Mouse (Mus musculus): Measurements from ENCODE around the gene Wfdc17. TPM values are rescaled to one million over a fixed set of nuclear protein-coding genes. Genes with fewer than 3 reads are reported as not detected.

The Wfdc17 gene
- 54.2 and 80.5 TPM in 2 replicates for total RNA-seq (2017)

GRCm38 (mm10) chr11:83703705-83704104 lies at the start of gene Wfdc17:
Gene Wfdc17, plus strand, starts transcription at chr11:83703991.
- ATAC-seq (replicated peaks in 1 of 2; ENCODE audit: insufficient read depth in 1 of 2, low FRiP score in 2 of 2, low TSS enrichment in 1 of 2, low read depth in 1 of 2, poor library complexity in 2 of 2, severe bottlenecking in 2 of 2) = peak; percentile 45 to 70; a peak in 2 of 4 replicates

- no peak for ATAC-seq (replicated peaks in 1 of 2; ENCODE audit: insufficient read depth in 1 of 2, low FRiP score in 2 of 2, low TSS enrichment in 1 of 2, low read depth in 1 of 2, poor library complexity in 2 of 2, severe bottlenecking in 2 of 2)
Observed at GRCm38 (mm10) chr11:83654606-83655005, 49.2 kb upstream of the Wfdc17 start.

GRCm38 (mm10) chr11:83657508-83657907 lies 46.3 kb upstream of the Wfdc17 start:
- ATAC-seq (replicated peaks in 1 of 2; ENCODE audit: insufficient read depth in 1 of 2, low FRiP score in 2 of 2, low TSS enrichment in 1 of 2, low read depth in 1 of 2, poor library complexity in 2 of 2, severe bottlenecking in 2 of 2) = no peak

- peak; percentile 39 to 49; a peak in 3 of 4 replicates for ATAC-seq (replicated peaks in 1 of 2; ENCODE audit: insufficient read depth in 1 of 2, low FRiP score in 2 of 2, low TSS enrichment in 1 of 2, low read depth in 1 of 2, poor library complexity in 2 of 2, severe bottlenecking in 2 of 2)
Observed at GRCm38 (mm10) chr11:83658797-83659196, 45.0 kb upstream of the Wfdc17 start.

GRCm38 (mm10) chr11:83662204-83662603 lies 41.6 kb upstream of the Wfdc17 start, which contains the start of gene Ccl4:
Gene Ccl4, plus strand, starts transcription at chr11:83662584.
- peak; percentile 48 to 56 for ATAC-seq (replicated peaks in 1 of 2; ENCODE audit: insufficient read depth in 1 of 2, low FRiP score in 2 of 2, low TSS enrichment in 1 of 2, low read depth in 1 of 2, poor library complexity in 2 of 2, severe bottlenecking in 2 of 2)

- peak; percentile 12 to 53; a peak in 2 of 4 replicates for ATAC-seq (replicated peaks in 1 of 2; ENCODE audit: insufficient read depth in 1 of 2, low FRiP score in 2 of 2, low TSS enrichment in 1 of 2, low read depth in 1 of 2, poor library complexity in 2 of 2, severe bottlenecking in 2 of 2)
Observed at GRCm38 (mm10) chr11:83663532-83663931, 40.3 kb upstream of the Wfdc17 start.

GRCm38 (mm10) chr11:83671743-83672142 lies 32.0 kb upstream of the Wfdc17 start:
- no peak for ATAC-seq (replicated peaks in 1 of 2; ENCODE audit: insufficient read depth in 1 of 2, low FRiP score in 2 of 2, low TSS enrichment in 1 of 2, low read depth in 1 of 2, poor library complexity in 2 of 2, severe bottlenecking in 2 of 2)

- no peak for ATAC-seq (replicated peaks in 1 of 2; ENCODE audit: insufficient read depth in 1 of 2, low FRiP score in 2 of 2, low TSS enrichment in 1 of 2, low read depth in 1 of 2, poor library complexity in 2 of 2, severe bottlenecking in 2 of 2)
Observed at GRCm38 (mm10) chr11:83675665-83676064, 28.1 kb upstream of the Wfdc17 start.

- no peak for ATAC-seq (replicated peaks in 1 of 2; ENCODE audit: insufficient read depth in 1 of 2, low FRiP score in 2 of 2, low TSS enrichment in 1 of 2, low read depth in 1 of 2, poor library complexity in 2 of 2, severe bottlenecking in 2 of 2)
Observed at GRCm38 (mm10) chr11:83689918-83690317, 13.9 kb upstream of the Wfdc17 start.

GRCm38 (mm10) chr11:83692008-83692407 lies 11.8 kb upstream of the Wfdc17 start:
- ATAC-seq (replicated peaks in 1 of 2; ENCODE audit: insufficient read depth in 1 of 2, low FRiP score in 2 of 2, low TSS enrichment in 1 of 2, low read depth in 1 of 2, poor library complexity in 2 of 2, severe bottlenecking in 2 of 2) = no peak

GRCm38 (mm10) chr11:83708715-83709114 lies 4.9 kb downstream of the Wfdc17 start, which contains the start of gene Wfdc18:
Gene Wfdc18, plus strand, starts transcription at chr11:83709015.
- ATAC-seq (replicated peaks in 1 of 2; ENCODE audit: insufficient read depth in 1 of 2, low FRiP score in 2 of 2, low TSS enrichment in 1 of 2, low read depth in 1 of 2, poor library complexity in 2 of 2, severe bottlenecking in 2 of 2) = no peak

- no peak for ATAC-seq (replicated peaks in 1 of 2; ENCODE audit: insufficient read depth in 1 of 2, low FRiP score in 2 of 2, low TSS enrichment in 1 of 2, low read depth in 1 of 2, poor library complexity in 2 of 2, severe bottlenecking in 2 of 2)
Observed at GRCm38 (mm10) chr11:83709683-83710082, 5.9 kb downstream of the Wfdc17 start.

- 0 out of 4 replicates have a peak, but pooled peaks of 1 of the 2 experiments have one; percentile 32 for ATAC-seq (replicated peaks in 1 of 2; ENCODE audit: insufficient read depth in 1 of 2, low FRiP score in 2 of 2, low TSS enrichment in 1 of 2, low read depth in 1 of 2, poor library complexity in 2 of 2, severe bottlenecking in 2 of 2)
Observed at GRCm38 (mm10) chr11:83712671-83713070, 8.9 kb downstream of the Wfdc17 start.

- ATAC-seq (replicated peaks in 1 of 2; ENCODE audit: insufficient read depth in 1 of 2, low FRiP score in 2 of 2, low TSS enrichment in 1 of 2, low read depth in 1 of 2, poor library complexity in 2 of 2, severe bottlenecking in 2 of 2) = no peak
Observed at GRCm38 (mm10) chr11:83713925-83714324, 10.1 kb downstream of the Wfdc17 start.

GRCm38 (mm10) chr11:83717042-83717665 lies 13.4 kb downstream of the Wfdc17 start:
- no peak for ATAC-seq (replicated peaks in 1 of 2; ENCODE audit: insufficient read depth in 1 of 2, low FRiP score in 2 of 2, low TSS enrichment in 1 of 2, low read depth in 1 of 2, poor library complexity in 2 of 2, severe bottlenecking in 2 of 2)

- ATAC-seq (replicated peaks in 1 of 2; ENCODE audit: insufficient read depth in 1 of 2, low FRiP score in 2 of 2, low TSS enrichment in 1 of 2, low read depth in 1 of 2, poor library complexity in 2 of 2, severe bottlenecking in 2 of 2) = no peak
Observed at GRCm38 (mm10) chr11:83720766-83721165, 17.0 kb downstream of the Wfdc17 start.

- 0 out of 4 replicates have a peak, but pooled peaks of 1 of the 2 experiments have one; percentile 48 for ATAC-seq (replicated peaks in 1 of 2; ENCODE audit: insufficient read depth in 1 of 2, low FRiP score in 2 of 2, low TSS enrichment in 1 of 2, low read depth in 1 of 2, poor library complexity in 2 of 2, severe bottlenecking in 2 of 2)
Observed at GRCm38 (mm10) chr11:83728757-83729432, 25.1 kb downstream of the Wfdc17 start.

GRCm38 (mm10) chr11:83731116-83731515 lies 27.3 kb downstream of the Wfdc17 start:
- ATAC-seq (replicated peaks in 1 of 2; ENCODE audit: insufficient read depth in 1 of 2, low FRiP score in 2 of 2, low TSS enrichment in 1 of 2, low read depth in 1 of 2, poor library complexity in 2 of 2, severe bottlenecking in 2 of 2) = no peak
